Mouse (Mus musculus) natural killer cell, adult 2 months (primary cell): Measurements from ENCODE around the gene Zfp667.

Source experiments
- DNase-seq, 2 experiments: peaks; one replicate each; pipeline ENCODE4 v3.0.0; 2022; ENCODE audit warnings: low spot score in 2 of 2

Zfp667 gene

GRCm38 (mm10) chr7:6330458-6331232 lies 44.3 kb downstream of the Zfp667 start:
- peak; percentile 0 to 6 for DNase-seq

- DNase-seq: peak; percentile 67 to 74
Measured at GRCm38 (mm10) chr7:6331233-6331956, 45.0 kb downstream of the Zfp667 start, which contains the start of gene Zfp583. Zfp583 (minus strand) TSS chr7:6331285.

- no peak for DNase-seq
Measured at GRCm38 (mm10) chr7:6339865-6340264, 53.5 kb downstream of the Zfp667 start.

GRCm38 (mm10) chr7:6343501-6344071 lies 57.2 kb downstream of the Zfp667 start, which contains the start of gene Gm3854:
Gm3854 (plus strand) TSS chr7:6343759.
- no peak for DNase-seq

GRCm38 (mm10) chr7:6344124-6344523 lies 57.7 kb downstream of the Zfp667 start:
- no peak for DNase-seq
